Mouse (Mus musculus): ENCODE data around the gene Zfp938.

- TF ChIP-seq CTCF (IDR thresholded peaks at IDR 0.05; ENCODE audit: borderline replicate concordance, insufficient read depth, low read length) (no peak), POLR2A (IDR thresholded peaks at IDR 0.05; ENCODE audit: low read depth, low read length) (peak; percentile 87)
Observed at GRCm38 (mm10) chr10:82178257-82179064, 62.6 kb downstream of the Zfp938 start.

Data from embryonic fibroblast, embryonic 13.5 days (primary cell).